Mouse (Mus musculus) frontal cortex, postnatal 14 days (tissue): Measurements from ENCODE around the gene Apon.
"Not testable (repeated sequence)": the region's sequence is repeated elsewhere in the genome, so short reads cannot be mapped to it uniquely, and the experiment has no call there.

Experiments used
- DNase-seq, 2 experiments: peaks; one replicate each; pipeline ENCODE4 v3.0.0; 2022; ENCODE audit warnings: low spot score in 2 of 2

The Apon gene

DNA sequence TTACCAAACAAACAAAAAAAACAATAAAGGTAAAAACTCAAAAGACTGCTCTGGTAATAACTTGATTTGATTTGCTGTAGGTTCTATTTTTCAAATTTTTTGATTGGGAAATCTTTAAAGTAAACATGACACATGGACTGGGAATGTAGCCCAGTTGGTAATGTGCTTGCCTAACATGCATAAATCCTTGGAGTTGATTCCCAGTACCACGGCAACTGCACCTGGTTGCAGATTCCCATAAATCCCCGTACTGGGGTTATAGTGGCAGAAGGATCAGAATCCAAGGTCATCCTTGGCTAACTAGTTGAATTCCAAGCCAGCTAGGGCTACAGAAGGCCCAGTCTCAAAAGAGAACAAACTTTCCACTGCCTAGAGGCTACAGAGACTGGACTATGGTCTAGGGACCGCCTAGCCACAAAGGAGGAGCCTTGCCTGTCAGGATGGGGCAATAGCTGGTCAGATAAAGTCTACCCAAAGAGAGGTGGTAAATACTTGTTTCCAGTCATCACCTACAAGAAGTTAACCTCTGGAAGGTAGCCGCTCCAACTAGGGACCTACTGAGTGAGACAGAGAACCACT is at the start of gene Apon:
TSS of gene Apon (plus strand) at position 420 of the 579 bp plus-strand sequence.
- DNase-seq = no peak

- DNase-seq = no peak
Observed at GRCm38 (mm10) chr10:128204941-128205340, 49.0 kb upstream of the Apon start.

DNA sequence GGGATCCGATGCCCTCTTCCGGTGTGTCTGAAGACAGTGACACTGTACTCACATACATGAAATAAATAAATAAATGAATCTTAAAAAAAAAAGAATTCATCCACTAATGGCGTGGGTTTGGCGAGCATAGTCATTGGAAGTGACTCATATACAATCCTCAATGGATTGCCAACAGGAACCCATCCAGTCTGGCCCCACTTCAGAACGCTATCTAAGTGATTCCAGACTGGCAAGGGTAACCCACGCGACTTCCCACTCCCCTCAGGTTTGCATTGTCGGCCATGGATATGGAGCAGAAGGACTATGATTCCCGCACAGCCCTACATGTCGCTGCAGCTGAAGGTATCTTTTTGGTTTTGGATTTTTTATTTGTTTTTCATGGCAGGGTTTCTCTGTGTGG is 45.6 kb upstream of the Apon start:
- no peak for DNase-seq

DNA sequence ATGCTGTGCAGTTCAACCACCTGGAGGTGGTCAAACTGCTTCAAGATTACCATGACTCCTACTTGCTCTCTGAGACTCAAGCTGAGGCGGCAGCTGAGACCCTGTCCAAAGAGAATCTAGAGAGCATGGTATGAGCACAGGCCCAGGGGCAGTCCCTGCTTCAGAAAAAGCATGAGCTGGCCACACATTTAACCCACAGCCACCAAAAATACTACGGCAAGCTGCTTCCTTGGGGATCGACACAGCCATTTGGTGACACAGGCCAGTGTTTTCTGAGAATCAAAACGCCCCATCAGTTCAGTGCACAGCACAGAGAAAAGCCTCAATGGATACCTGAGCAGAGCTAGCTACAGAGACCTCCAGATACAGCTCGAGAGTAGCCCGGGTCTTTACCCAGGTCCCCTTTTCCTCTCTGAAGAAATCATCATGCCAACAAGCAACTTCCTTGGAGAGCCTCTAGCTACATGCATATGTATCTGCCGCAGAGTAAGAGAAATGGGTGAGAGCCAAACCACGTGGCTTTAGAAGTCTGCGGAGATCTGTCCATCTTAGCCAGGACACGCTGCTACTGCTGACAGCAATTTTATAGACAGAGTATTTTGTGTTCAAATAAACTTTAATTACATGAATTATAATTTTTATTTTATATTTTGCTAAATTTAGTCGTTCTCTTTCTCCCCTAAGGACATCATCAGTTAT is 44.4 kb upstream of the Apon start:
- DNase-seq = no peak

- DNase-seq = no peak
Observed at GRCm38 (mm10) chr10:128210131-128210530, 43.8 kb upstream of the Apon start.

DNA sequence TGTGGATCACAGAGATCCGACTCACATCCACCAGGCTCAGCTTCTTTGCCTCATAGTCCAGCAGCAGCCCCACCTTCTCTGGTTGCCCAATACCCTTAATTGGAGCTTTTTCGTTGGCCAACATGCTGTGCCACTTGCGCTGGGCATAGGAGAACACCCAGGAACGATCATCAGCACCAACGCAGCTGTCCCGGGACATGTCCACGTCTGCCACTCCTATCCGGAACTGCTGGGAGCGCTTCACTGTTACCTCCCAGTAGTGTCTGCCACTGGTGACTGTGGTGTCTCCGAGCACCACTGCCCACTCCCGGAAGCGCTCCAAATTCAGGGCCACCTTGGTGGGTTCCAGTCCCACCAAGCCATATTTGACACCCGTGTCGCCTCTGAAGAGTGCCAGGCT is 42.9 kb upstream of the Apon start:
- DNase-seq = no peak

DNA sequence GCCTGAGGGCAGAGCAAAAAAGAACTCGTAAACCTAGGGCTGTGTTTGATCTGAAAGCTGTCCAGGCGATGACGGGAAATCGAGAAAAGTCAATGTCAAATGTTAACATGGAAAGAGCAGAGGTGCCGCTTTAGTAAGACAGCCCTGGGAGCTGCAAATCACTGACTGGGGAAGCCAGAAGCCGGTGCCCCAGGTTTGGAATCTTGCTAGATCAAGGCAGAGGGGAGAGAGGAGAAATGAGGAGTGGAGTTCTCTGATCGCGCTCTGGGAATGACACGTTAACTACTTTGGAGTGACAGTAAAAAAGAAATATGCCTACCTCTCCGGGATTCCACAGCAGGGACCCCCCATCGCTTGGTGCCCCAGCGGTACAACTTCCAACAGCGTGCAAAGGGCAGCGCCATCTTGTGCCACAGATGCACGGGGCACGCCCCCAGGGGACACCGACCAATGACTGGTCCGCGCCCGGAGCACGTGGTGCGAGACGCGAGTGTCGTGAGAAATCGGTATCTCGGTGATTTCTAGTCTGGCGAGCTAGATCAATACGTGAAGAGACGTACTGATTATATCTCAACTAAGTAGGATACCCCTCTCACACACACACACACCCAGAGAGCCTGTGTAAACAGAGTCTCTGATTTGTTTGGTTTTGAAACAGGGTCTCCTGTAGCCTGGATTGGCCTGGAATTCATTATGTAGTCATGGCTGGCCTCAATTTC is 42.3 kb upstream of the Apon start, which contains the start of gene Spryd4:
TSS of gene Spryd4 (minus strand) at position 418 of the 719 bp plus-strand sequence.
- DNase-seq = peak; percentile 79 to 90

DNA sequence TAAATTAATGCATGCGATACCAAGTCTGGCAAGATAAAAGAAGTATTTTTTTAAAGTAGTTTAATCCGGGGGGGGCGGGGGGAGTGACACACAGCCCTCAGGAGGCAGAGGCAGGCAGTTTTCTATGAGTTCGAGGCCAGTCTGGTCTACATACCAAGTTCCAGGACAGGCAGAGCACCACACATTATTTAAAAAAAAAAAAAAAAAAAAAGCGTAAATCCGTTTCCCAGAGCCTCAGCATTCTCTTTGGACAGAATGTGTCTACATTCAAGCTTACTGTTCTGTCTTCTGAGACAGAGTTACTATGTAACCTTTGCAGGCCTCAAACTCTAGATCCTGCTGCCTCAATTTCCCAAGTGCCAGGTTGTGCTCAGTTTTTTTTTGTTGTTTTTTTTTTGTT is 41.7 kb upstream of the Apon start:
- DNase-seq = no peak

- DNase-seq = peak in 1 of 2 experiments; percentile 48
Observed at GRCm38 (mm10) chr10:128212871-128213323, 41.0 kb upstream of the Apon start.

GRCm38 (mm10) chr10:128214112-128214511 is 39.8 kb upstream of the Apon start:
- not testable (repeated sequence) for DNase-seq

- DNase-seq = no peak
Observed at GRCm38 (mm10) chr10:128214981-128215380, 38.9 kb upstream of the Apon start.

GRCm38 (mm10) chr10:128218387-128219117 is 35.3 kb upstream of the Apon start:
- no peak for DNase-seq

GRCm38 (mm10) chr10:128221533-128222286 is 32.2 kb upstream of the Apon start:
- DNase-seq = no peak

GRCm38 (mm10) chr10:128225064-128225463 is 28.8 kb upstream of the Apon start:
- DNase-seq = no peak

DNA sequence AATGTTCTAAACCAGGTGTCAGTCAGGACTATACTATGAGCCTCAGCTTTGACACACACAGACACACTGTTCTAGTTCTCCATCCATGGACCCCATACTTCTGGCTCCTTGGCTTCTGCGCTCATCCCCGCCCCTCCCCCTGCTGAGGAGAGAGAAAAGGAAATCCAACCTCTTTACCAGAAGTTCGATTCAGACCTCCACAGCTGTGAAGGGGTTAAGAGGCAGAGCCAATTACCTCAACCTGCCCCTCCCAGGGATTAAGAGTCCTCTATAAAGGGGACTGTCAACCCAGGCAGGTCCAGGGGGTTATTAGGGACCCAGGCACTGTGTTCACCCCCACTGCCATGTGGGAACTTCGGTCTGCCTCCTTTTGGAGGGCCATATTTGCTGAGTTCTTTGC is 28.4 kb upstream of the Apon start, which contains the start of gene Mip:
TSS of gene Mip (plus strand) at position 301 of the 400 bp plus-strand sequence.
- no peak for DNase-seq

DNA sequence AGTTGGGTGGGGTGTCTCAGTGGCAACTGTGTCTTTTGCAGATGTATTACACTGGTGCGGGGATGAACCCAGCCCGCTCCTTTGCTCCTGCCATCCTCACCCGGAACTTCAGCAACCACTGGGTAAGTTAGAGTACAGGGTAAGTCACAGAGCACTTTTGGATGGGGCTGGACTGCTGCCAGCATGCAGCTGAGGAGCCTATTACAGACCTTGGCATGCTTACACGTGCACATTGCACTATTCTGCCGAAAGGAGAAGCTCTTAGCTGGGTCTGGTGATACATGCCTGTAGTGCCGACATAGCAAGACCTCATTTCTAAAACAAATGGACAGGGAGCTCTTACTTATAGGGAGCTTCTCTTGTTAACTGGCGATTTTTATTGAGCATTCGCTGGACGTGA is 26.3 kb upstream of the Apon start:
- no peak for DNase-seq

DNA sequence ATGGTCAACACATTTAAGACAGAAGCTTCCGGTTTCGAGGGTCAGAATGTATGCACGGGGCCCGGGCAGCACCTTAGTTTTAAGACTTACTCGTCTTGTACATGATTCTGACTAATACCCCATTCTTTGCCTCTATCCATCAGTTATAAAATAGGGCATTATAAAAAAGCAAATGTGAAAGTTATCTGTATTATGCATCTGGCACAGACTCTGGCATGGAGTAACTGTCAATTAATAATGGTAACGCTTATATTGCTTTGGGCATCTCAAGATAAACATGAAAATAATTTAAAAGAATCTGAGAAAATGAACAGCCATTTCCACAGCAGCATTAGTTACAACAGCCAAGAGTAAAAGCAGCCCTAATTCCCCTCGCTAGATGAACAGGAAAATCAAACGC is 25.9 kb upstream of the Apon start:
- no peak for DNase-seq

GRCm38 (mm10) chr10:128230582-128230981 is 23.3 kb upstream of the Apon start:
- DNase-seq = no peak

DNA sequence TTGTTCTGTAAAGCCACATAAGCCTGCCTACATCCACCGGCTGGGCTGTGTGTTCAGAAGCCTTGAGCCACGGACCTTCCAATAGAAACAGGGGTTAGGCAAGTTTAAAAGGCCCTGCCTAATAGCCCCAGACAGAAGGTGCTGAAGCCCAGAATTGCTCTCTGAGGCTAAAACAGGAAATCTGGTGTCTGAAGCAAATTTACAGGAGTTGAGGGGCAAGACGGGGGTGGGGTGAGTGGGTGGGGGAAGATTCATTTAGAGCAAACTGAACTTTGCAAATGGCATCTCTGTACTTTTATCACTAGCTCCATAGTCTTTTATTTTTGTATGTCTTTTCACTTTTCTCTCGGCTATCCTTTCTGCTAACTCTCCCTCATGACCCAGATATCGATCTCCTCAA is 22.8 kb upstream of the Apon start:
- no peak for DNase-seq

GRCm38 (mm10) chr10:128231697-128232419 is 22.0 kb upstream of the Apon start, which contains the start of gene Timeless:
Gene Timeless, plus strand, starts transcription at chr10:128232065.
- peak; percentile 56 to 82 for DNase-seq
